Mouse (Mus musculus) heart, embryonic 10.5 days (tissue): ENCODE results near the gene Fem1a. TPM values are rescaled to one million over a fixed set of nuclear protein-coding genes. Genes with fewer than 3 reads are reported as not detected.
A peak's percentile ranks its signal among the peaks of the same experiment; 100 is the strongest.
"Not testable (repeated sequence)": the region's sequence is repeated elsewhere in the genome, so short reads cannot be mapped to it uniquely, and the experiment has no call there.

Experiments
- DNase-seq: peaks from one replicate; pipeline ENCODE4 v3.0.0-alpha.2; 2017; ENCODE audit warnings: low spot score
- H3K27ac ChIP-seq: fragments of 300-500 bp; sonication (generic); 2 replicates; pipeline ENCODE4 v1.5.1; 2016; ENCODE audit warnings: mild to moderate bottlenecking
- H3K27me3 ChIP-seq: fragments of 300-500 bp; sonication (generic); 2 replicates; pipeline ENCODE4 v1.6.1; 2016; ENCODE audit warnings: mild to moderate bottlenecking; ENCODE audit not compliant: poor library complexity, insufficient read depth, severe bottlenecking
- H3K36me3 ChIP-seq: fragments of 300-500 bp; sonication (generic); 2 replicates; pipeline ENCODE4 v1.6.1; 2016; ENCODE audit warnings: mild to moderate bottlenecking, moderate library complexity
- H3K4me1 ChIP-seq: fragments of 300-500 bp; sonication (generic); 2 replicates; pipeline ENCODE4 v1.6.1; 2016; ENCODE audit warnings: mild to moderate bottlenecking
- H3K4me3 ChIP-seq: fragments of 300-500 bp; sonication (generic); 2 replicates; pipeline ENCODE4 v1.5.1; 2016; ENCODE audit warnings: mild to moderate bottlenecking, moderate library complexity
- H3K9me3 ChIP-seq: fragments of 300-500 bp; sonication (generic); 2 replicates; pipeline ENCODE4 v1.6.1; 2016; ENCODE audit warnings: mild to moderate bottlenecking, moderate library complexity
- WGBS: fragments of 180-500 bp; shearing (Covaris S2); methylation state at CpG from one replicate; pipeline ENCODE4 v1.1.7; 2016; 5-methylcytosine and 5-hydroxymethylcytosine counted together
- polyA plus RNA-seq: library from polyadenylated mRNA; unstranded; fragments of >200 nt; fragmentation: Nextera tagmentation; extraction: Ambion mirVana; gene quantifications from 2 replicates; pipeline ENCODE4 v1.2.1, GENCODE M21; 2016

Gene Fem1a
- polyA plus RNA-seq, 1 experiment from 2014 or later, result 15.0 TPM

DNA sequence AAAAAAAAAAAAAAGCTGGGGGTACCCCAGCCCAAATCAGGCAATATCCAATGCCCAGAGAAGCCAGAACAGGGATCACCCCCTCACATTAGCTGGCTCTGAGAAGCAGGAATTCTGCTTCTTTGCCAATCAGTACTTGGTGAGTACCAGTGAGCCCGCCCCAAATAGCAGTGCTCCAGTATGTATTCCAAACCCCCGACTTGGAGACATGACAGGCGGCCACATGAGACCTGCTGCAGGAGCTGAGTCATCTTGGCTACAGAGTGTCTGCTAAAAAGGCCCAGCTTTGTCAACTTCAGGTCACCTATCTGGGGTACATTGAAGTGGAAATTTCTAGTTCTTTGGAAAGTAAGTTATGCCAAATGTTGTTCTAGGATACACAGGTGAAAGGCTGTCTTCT lies 30.0 kb upstream of the Fem1a start:
- 72% methylated on average over 3 of the region's 3 CpGs for WGBS
- H3K27ac ChIP-seq, result no peak overlapping the region

DNA sequence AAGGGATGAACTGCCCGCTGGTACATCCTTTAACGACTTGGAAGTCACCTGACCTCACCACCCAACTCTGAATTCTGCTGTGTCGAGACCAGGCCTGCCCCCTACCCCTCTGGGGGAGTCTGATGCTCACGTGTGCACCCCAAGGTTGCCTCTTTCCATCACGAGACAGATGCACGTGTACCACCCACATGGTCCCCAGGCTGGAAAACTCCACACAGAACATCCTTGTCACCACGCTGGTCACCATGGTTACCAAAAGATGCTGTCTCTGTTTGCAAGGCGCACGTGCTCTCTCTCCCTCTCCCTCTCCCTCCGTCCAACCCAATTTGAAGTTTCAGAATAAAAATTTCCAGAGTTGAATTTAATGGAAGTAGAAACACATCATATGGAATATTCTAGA lies 26.7 kb upstream of the Fem1a start:
- WGBS, result 59% methylated on average over 10 of the region's 10 CpGs

More for the DNA sequence above, 30.0 kb upstream of the Fem1a start:
- no peaks in the 10 kb centered on the region; the same call in 1 of the 2 replicates for H3K27me3 ChIP-seq
- H3K4me3 ChIP-seq, result no peak overlapping the region
- H3K36me3 ChIP-seq, result no peaks in the 10 kb centered on the region
- H3K9me3 ChIP-seq, result no peaks in the 10 kb centered on the region
- no peaks in the 10 kb centered on the region for H3K4me1 ChIP-seq
- DNase-seq, result no peak

DNA sequence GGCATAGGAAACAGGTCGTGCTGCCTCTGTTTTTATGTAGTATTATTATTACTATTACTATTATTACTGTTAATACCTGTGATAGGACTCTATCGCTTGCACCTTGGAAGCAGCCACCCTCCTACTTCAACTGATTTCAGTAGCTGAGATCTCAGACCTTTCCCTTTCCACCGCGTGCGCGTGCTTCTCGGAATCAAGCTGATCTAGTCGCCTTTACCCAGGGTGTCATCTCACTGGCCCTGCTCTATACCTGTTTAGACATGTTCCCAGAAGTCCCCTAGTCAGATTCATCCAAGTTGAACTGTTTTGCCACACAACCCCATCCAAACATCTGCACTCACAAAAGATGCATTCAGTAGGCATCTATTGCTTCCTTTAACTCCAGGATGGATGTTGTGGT lies 23.2 kb upstream of the Fem1a start:
- WGBS, result 49% methylated on average over 8 of the region's 8 CpGs
- no peaks in the 10 kb centered on the region for H3K36me3 ChIP-seq
- peaks cover 4% of the 10 kb centered on the region; the same call in 1 of the 2 replicates for H3K27me3 ChIP-seq
- no peak overlapping the region for H3K27ac ChIP-seq
- DNase-seq, result no peak
- H3K4me1 ChIP-seq, result peaks cover 9% of the 10 kb centered on the region
- no peaks in the 10 kb centered on the region for H3K9me3 ChIP-seq
- 0 out of 2 replicates have a peak overlapping the region, but pooled peaks have one; percentile 24 for H3K4me3 ChIP-seq

More for the DNA sequence above, 26.7 kb upstream of the Fem1a start:
- H3K9me3 ChIP-seq, result no peaks in the 10 kb centered on the region
- no peak overlapping the region for H3K4me3 ChIP-seq
- peaks cover 4% of the 10 kb centered on the region; the same call in 1 of the 2 replicates for H3K27me3 ChIP-seq
- no peaks in the 10 kb centered on the region for H3K36me3 ChIP-seq
- peaks cover 9% of the 10 kb centered on the region for H3K4me1 ChIP-seq
- H3K27ac ChIP-seq, result no peak overlapping the region
- no peak for DNase-seq

DNA sequence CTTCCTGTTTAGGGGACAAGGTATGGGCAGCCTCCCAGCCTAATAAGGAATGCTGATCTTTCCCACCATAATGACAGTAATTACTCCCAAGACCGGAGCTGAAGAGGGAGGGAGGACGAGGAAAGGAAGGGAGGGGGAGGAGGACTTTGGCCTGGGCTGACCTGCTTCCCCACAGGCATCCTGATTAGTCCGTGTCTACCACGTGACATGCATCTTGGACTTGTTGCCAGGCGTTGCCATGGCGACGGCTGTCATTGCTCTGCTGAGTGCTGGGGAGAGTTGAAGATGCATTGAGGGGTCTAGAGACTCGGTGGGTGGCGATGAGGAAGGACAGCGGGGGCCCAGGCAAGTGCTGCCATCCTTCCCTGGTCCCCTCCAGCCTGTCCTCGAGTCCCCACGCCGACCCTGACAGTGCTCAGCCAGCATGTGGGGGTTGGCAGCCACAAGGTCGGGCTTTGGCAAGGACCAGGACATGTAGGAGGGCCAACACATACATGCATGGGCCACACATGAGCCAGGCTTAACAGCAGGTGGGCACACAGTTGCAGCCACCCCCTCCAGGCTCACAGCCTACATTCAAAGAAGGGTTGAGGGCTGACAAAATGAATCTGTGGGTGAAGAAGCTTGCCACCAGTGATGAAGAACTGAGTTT lies 22.7 kb upstream of the Fem1a start:
- DNase-seq, result peak; percentile 83
- Histone ChIP-seq H3K4me3 (0 out of 2 replicates have a peak overlapping the region, but pooled peaks have one; percentile 24), H3K27ac (no peak overlapping the region), H3K27me3 (peaks cover 4% of the 10 kb centered on the region; the same call in 1 of the 2 replicates), H3K36me3 (no peaks in the 10 kb centered on the region), H3K4me1 (peaks cover 9% of the 10 kb centered on the region), H3K9me3 (no peaks in the 10 kb centered on the region)
- 4% methylated on average over 14 of the region's 14 CpGs for WGBS

DNA sequence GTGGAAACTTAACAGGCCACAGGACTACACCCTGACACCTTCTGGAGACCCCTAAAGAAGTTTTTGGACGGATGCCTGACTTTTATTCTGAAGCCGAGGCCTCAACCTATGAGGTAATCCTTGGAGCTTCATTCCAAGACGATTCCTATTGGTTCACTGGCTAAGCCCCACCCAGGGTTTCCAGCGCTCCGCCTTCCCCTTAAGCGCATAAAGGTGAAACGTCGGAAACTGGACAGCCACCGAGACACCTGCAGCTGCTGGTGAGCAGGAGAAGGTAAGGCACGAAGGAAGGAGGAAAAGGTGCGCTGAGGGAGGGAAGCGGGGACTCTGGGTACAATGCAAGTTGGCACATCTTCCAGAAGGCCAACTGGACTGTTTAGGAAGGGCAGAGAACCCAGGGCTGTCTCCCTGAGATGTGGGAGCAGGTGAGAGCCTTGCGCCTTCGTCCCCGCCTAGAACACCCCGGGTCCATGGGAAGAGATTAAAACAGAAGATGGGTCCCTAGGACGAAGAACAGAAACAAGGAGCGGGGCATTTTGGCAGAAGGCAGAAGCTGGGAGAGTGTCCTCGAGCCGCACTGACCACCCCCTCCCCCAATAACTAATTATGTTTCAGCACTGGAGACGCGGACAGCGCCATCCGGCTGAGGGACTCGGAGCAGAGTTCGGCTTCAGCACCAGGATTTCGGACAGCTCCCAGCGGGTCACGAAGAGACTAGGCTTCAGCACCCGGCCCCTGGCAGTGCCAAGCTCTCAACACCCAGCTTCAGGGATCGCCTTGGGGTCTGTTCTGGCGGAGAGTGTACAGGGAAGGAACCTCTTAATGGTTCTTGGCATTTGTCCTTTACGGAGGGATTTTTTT lies 14.8 kb upstream of the Fem1a start:
- Histone ChIP-seq H3K4me1 (no peaks in the 10 kb centered on the region), H3K4me3 (no peak overlapping the region), H3K9me3 (no peaks in the 10 kb centered on the region), H3K36me3 (no peaks in the 10 kb centered on the region), H3K27ac (no peak overlapping the region), H3K27me3 (peaks cover 14% of the 10 kb centered on the region)
- 1% methylated on average over 33 of the region's 33 CpGs for WGBS
- DNase-seq, result peak; percentile 94

DNA sequence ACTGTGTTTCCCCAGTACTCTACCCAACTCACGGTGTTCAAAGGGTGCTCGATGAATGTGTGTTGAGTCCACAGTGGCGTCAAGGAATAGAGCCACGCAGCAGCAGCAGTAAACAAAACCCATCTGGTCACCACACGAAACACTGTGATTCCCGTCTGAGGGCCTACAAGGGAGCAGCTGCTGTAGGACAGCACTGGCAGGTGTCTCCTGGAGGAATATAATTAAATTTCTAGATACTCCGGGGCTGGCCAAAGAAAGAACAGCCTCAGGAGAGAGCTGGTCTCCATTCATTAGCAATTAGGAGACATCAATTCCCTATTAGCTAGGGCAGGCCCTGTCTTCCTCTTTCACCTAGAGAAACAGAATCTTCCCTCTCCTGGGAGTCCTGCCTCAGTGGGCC lies 11.0 kb upstream of the Fem1a start:
- H3K4me1 ChIP-seq, result peaks cover 2% of the 10 kb centered on the region; the same call in 1 of the 2 replicates
- H3K4me3 ChIP-seq, result no peak overlapping the region
- 67% methylated on average over 7 of the region's 7 CpGs for WGBS
- H3K27me3 ChIP-seq, result peaks cover 14% of the 10 kb centered on the region
- H3K9me3 ChIP-seq, result no peaks in the 10 kb centered on the region
- H3K27ac ChIP-seq, result no peak overlapping the region
- no peaks in the 10 kb centered on the region for H3K36me3 ChIP-seq
- DNase-seq, result no peak

DNA sequence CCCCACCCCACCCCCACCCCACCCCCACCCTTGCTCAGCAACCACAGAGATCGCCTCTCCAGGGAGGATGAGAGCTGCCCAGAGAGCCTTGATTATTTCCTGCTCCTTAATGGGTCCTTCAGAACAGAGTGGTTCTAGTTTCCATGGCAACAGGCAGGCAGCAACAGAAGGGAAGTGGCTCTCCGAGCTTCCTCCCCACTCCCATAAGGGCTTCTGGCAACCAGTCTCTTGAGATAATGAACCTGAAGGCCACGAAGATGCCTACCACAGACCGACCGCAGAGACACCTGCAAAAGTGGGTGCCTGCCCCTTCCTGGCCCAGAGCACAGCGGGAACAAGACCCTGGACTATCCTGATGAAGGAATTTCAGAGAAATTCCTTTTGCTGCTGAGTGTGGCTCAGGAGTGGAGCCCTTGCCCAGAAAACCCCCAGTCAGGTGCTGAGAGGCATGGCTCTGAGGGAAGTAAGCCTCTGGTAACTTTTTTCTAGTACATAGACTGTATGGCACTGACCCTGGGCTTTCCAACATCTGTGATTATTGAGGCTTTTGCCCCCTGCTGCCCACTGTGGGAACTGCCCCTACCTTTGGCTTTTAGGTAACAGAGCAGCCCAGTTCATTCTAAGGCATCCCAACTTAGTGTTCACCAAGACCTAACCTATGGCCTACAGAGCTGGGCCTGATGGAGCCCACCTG lies 5.3 kb upstream of the Fem1a start:
- Histone ChIP-seq H3K36me3 (no peaks in the 10 kb centered on the region), H3K9me3 (no peaks in the 10 kb centered on the region), H3K27me3 (no peaks in the 10 kb centered on the region), H3K4me1 (peaks cover 10% of the 10 kb centered on the region; the same call in 1 of the 2 replicates), H3K27ac (no peak overlapping the region), H3K4me3 (peak overlapping the region; percentile 5; the same call in 1 of the 2 replicates)
- no peak for DNase-seq
- 16% methylated on average over 6 of the region's 6 CpGs for WGBS

DNA sequence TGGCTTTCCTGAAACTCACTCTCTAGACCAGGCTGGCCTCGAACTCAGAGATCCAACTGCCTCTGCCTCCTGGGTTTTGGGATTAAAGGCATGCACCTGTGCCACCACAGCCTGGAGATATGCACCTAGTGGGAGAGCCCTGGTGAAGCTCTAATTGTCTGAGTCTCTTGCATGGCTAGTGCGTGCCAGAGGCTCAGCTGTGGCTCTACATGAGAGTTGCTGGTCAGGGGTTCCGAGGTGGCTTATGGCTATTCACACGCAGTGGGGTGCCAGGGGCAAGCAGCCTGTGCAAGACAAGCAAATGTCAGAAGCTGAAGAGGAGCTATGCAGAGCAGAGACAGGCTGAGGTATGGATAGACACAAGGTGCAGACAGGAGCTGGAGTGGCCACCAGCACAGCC lies 1.9 kb upstream of the Fem1a start:
- H3K36me3 ChIP-seq, result peaks cover 20% of the 10 kb centered on the region
- H3K9me3 ChIP-seq, result no peaks in the 10 kb centered on the region
- no peak overlapping the region for H3K27ac ChIP-seq
- WGBS, result 74% methylated on average over 4 of the region's 4 CpGs
- no peak overlapping the region for H3K4me3 ChIP-seq
- H3K4me1 ChIP-seq, result peaks cover 35% of the 10 kb centered on the region
- no peak for DNase-seq
- no peaks in the 10 kb centered on the region for H3K27me3 ChIP-seq

DNA sequence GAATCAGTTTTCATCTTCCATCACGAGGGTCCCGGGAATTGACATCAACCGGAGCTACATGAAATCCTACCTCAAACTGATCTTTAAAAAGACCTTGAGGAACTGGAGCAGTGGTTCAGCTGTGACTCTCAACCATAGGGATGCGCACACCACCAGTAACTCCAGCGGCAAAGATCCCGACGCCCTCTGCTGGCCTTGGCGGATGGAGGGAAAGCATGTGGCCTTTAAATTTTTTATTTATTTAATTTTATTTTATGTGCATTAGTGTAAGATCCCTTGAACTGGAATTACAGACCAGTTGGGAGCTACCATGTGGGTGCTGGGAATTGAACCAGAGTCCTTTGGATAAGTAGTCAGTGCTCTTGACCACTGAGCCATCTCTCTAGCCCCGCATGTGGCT lies 1.2 kb upstream of the Fem1a start:
- 17% methylated on average over 9 of the region's 9 CpGs for WGBS
- Histone ChIP-seq H3K36me3 (peaks cover 28% of the 10 kb centered on the region), H3K27ac (no peak overlapping the region), H3K27me3 (no peaks in the 10 kb centered on the region), H3K9me3 (no peaks in the 10 kb centered on the region), H3K4me1 (peaks cover 43% of the 10 kb centered on the region), H3K4me3 (peak overlapping the region; percentile 76; the same call in 1 of the 2 replicates)
- no peak for DNase-seq

DNA sequence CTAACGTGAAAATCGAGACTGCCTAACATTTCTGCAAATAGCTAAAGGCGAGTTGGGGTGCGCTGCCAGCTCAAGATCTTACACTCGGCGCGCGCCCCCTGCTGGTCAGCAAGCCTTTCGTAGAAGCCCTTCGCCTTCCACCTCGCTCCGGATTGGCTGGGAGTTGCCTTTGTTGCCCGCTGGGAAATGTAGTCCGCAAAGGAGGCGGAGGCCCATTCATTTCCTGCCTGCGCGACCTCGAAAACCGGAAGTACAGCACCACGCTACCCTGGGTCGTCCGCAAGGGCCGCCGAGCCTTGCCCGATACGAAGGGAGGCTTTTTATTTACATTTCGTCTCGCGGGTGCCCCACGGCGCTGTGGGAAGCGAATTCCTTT lies 759 bp upstream of the Fem1a start:
- H3K36me3 ChIP-seq, result peaks cover 32% of the 10 kb centered on the region
- peak overlapping the region; percentile 76 for H3K4me3 ChIP-seq
- H3K4me1 ChIP-seq, result peaks cover 43% of the 10 kb centered on the region
- peak; percentile 99 for DNase-seq
- peak overlapping the region; percentile 89 for H3K27ac ChIP-seq
- no peaks in the 10 kb centered on the region for H3K9me3 ChIP-seq
- under 1% methylated on average over 32 of the region's 32 CpGs for WGBS
- no peaks in the 10 kb centered on the region for H3K27me3 ChIP-seq

DNA sequence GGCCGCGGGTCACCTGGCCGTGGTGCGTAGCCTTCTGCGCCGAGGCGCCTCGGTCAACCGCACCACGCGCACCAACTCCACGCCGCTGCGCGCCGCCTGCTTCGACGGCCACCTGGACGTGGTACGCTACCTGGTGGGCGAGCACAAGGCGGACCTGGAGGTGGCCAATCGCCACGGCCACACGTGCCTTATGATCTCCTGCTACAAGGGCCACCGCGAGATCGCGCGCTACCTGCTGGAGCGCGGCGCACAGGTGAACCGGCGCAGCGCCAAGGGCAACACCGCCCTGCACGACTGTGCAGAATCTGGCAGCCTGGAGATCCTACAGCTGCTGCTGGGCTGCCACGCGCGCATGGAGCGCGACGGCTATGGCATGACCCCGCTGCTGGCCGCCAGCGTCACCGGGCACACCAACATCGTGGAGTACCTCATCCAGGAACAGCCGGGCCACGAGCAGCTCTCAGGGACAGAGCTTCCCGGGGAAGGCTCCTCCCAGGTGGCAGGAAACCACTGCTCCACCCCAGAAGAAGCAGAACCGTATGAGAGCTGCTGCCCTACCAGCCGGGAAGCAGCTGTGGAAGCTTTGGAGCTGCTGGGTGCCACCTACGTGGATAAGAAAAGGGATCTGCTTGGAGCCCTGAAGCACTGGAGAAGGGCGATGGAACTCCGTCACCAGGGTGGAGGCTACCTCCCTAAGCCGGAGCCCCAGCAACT lies 728 bp downstream of the Fem1a start:
- WGBS, result 7% methylated on average over 58 of the region's 58 CpGs
- no peak for DNase-seq
- H3K4me1 ChIP-seq, result peaks cover 52% of the 10 kb centered on the region
- peak overlapping the region; percentile 82 for H3K27ac ChIP-seq
- peak overlapping the region; percentile 76 for H3K4me3 ChIP-seq
- no peaks in the 10 kb centered on the region for H3K27me3 ChIP-seq
- no peaks in the 10 kb centered on the region for H3K9me3 ChIP-seq
- H3K36me3 ChIP-seq, result peaks cover 44% of the 10 kb centered on the region

DNA sequence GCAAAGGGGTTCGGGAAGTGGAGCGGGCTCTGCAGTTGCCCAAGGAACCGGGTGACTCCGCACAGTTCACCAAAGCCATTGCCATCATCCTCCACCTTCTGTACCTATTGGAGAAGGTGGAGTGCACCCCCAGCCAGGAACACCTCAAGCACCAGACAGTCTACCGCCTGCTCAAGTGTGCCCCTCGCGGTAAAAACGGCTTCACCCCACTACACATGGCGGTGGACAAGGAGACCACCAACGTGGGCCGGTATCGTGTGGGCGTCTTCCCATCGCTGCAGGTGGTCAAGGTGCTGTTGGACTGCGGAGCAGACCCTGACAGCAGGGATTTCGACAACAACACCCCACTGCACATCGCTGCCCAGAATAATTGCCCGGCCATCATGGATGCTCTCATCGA lies 1.7 kb downstream of the Fem1a start:
- peak overlapping the region; percentile 76; the same call in 1 of the 2 replicates for H3K4me3 ChIP-seq
- peaks cover 51% of the 10 kb centered on the region for H3K36me3 ChIP-seq
- not testable (repeated sequence) for H3K27me3 ChIP-seq, H3K27ac ChIP-seq, DNase-seq, H3K9me3 ChIP-seq
- WGBS, result 95% methylated on average over 19 of the region's 19 CpGs
- H3K4me1 ChIP-seq, result peaks cover 61% of the 10 kb centered on the region
